Mouse (Mus musculus) MEL (cell line): ENCODE data around the gene Tmem182.

Experiments used
- CTCF ChIP-seq, 3 experiments: IDR thresholded peaks in 2 of 3; conservative IDR thresholded peaks in 1 of 3; 2 replicates each; pipeline ENCODE4 v1.5.1; 2011 to 2012; ENCODE audit warnings: low read length in 3 of 3, low read depth in 2 of 3, mild to moderate bottlenecking in 2 of 3, improper control_type of control experiment in 1 of 3, inconsistent platforms in 1 of 3, mixed read lengths in 1 of 3, moderate library complexity in 1 of 3; ENCODE audit not compliant: control insufficient read depth in 1 of 3, insufficient read depth in 1 of 3, poor library complexity in 1 of 3, severe bottlenecking in 1 of 3
- ELF1 ChIP-seq: IDR thresholded peaks from 2 replicates; pipeline ENCODE4 v1.6.1; 2014; ENCODE audit warnings: low read depth, mild to moderate bottlenecking, inconsistent platforms, low read length, improper control_type of control experiment, moderate library complexity
- GABPA ChIP-seq: IDR thresholded peaks from 2 replicates; pipeline ENCODE4 v1.6.1; 2012; ENCODE audit warnings: low read depth, mild to moderate bottlenecking, inconsistent platforms, low read length, improper control_type of control experiment, moderate library complexity
- GATA1 ChIP-seq: IDR thresholded peaks from 2 replicates; pipeline ENCODE4 v1.6.1; 2011; ENCODE audit warnings: low read depth, low read length, improper control_type of control experiment
- HCFC1 ChIP-seq: IDR thresholded peaks from 2 replicates; pipeline ENCODE4 v1.6.1; 2012; ENCODE audit warnings: low read depth, mild to moderate bottlenecking, inconsistent platforms, low read length, improper control_type of control experiment, moderate library complexity
- MAX ChIP-seq: IDR thresholded peaks from 2 replicates; pipeline ENCODE4 v1.6.1; 2011; ENCODE audit warnings: low read length, improper control_type of control experiment
- MEF2A ChIP-seq: IDR thresholded peaks from 2 replicates; pipeline ENCODE4 v1.6.1; 2014; ENCODE audit warnings: low read depth, mild to moderate bottlenecking, inconsistent platforms, low read length, improper control_type of control experiment; ENCODE audit not compliant: poor library complexity, insufficient replicate concordance, severe bottlenecking; ENCODE audit errors: extremely low read depth
- MYB ChIP-seq: IDR thresholded peaks from 2 replicates; pipeline ENCODE4 v1.6.1; 2011; ENCODE audit warnings: mild to moderate bottlenecking, low read depth, low read length, improper control_type of control experiment
- MYC ChIP-seq: IDR thresholded peaks from 2 replicates; pipeline ENCODE4 v1.6.1; 2011; ENCODE audit warnings: low read depth, mild to moderate bottlenecking, low read length, improper control_type of control experiment, moderate library complexity
- NRF1 ChIP-seq: IDR thresholded peaks from 2 replicates; pipeline ENCODE4 v1.6.1; 2014; ENCODE audit warnings: low read depth, mild to moderate bottlenecking, inconsistent platforms, low read length, improper control_type of control experiment, moderate library complexity; ENCODE audit not compliant: poor library complexity, insufficient read depth, severe bottlenecking
- POLR2A ChIP-seq, 2 experiments: IDR thresholded peaks; 2 replicates each; pipeline ENCODE4 v1.6.1; 2011 to 2012; ENCODE audit warnings: low read length in 2 of 2, mild to moderate bottlenecking in 2 of 2, control low read depth in 1 of 2, improper control_type of control experiment in 1 of 2, low read depth in 1 of 2, moderate library complexity in 1 of 2; ENCODE audit not compliant: control insufficient read depth in 1 of 2, insufficient read depth in 1 of 2, poor library complexity in 1 of 2
- TBP ChIP-seq: IDR thresholded peaks from 2 replicates; pipeline ENCODE4 v1.8.0; 2011; ENCODE audit warnings: low read depth, low read length, improper control_type of control experiment
- USF1 ChIP-seq: IDR thresholded peaks from 2 replicates; pipeline ENCODE4 v1.6.1; 2014; ENCODE audit warnings: low read depth, mild to moderate bottlenecking, inconsistent platforms, low read length, improper control_type of control experiment, moderate library complexity

DNA sequence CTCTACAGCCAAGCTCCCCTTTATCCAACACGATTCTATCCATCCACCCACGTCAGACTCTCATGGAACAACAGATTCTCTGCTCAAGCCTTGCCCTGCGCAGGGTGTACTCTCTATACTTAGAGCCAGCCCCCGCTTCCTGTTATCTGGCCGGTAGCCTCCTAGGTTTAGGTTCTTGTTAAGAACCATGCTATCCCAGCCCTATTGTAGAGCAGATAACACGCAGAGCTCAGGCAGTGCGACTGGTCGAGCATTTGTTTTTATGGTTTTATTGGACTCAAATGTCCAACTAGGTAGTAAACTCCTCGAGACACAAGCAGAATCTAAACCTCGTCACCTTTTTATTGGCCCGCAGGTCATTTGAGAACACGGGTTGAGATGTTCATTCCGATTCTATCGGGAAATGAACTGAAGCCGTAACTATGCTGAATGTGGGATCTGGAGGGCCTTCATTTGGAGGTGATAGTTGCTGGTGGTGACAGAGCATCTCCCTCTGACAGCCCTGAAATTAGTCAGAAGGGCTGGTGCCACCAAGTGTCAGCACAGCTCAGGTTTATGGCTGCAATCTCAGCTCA, 40.6 kb upstream of the Tmem182 start:
- no peak for TF ChIP-seq GATA1
- TF ChIP-seq USF1 = no peak
- TF ChIP-seq TBP = no peak
- TF ChIP-seq CTCF (IDR thresholded peaks at IDR 0.05 in 2 of 3, conservative IDR thresholded peaks at IDR 0.05 in 1 of 3; ENCODE audit: control insufficient read depth in 1 of 3, insufficient read depth in 1 of 3, low read depth in 2 of 3, low read length in 3 of 3, poor library complexity in 1 of 3, severe bottlenecking in 1 of 3) = no peak
- no peak for TF ChIP-seq MAX
- no peak for TF ChIP-seq POLR2A (IDR thresholded peaks at IDR 0.05; ENCODE audit: control insufficient read depth in 1 of 2, insufficient read depth in 1 of 2, low read depth in 1 of 2, low read length in 2 of 2, poor library complexity in 1 of 2)
- no peak for TF ChIP-seq MYB
- no peak for TF ChIP-seq MEF2A
- no peak for TF ChIP-seq GABPA
- TF ChIP-seq MYC = no peak
- TF ChIP-seq HCFC1 = no peak
- no peak for TF ChIP-seq ELF1
- no peak for TF ChIP-seq NRF1
